Mouse (Mus musculus) embryonic facial prominence, embryonic 12.5 days (tissue): ENCODE measurements around the gene Gm21708. TPM values are rescaled to one million over a fixed set of nuclear protein-coding genes. Genes with fewer than 3 reads are reported as not detected.
"Not testable (repeated sequence)": the region's sequence is repeated elsewhere in the genome, so short reads cannot be mapped to it uniquely, and the experiment has no call there.

ENCODE experiments used
- ATAC-seq: fragments of 200-750 bp; cut with Nextera tagmentation; 2 replicates; pipeline ENCODE4 v1.8.0; 2017; ENCODE audit not compliant: insufficient number of reproducible peaks, insufficient read depth, low FRiP score, low TSS enrichment
- H3K27ac ChIP-seq: fragments of 300-500 bp; sonication (generic); 2 replicates; pipeline ENCODE4 v1.5.1; 2016; ENCODE audit warnings: mild to moderate bottlenecking
- H3K27me3 ChIP-seq: fragments of 300-500 bp; sonication (generic); 2 replicates; pipeline ENCODE4 v1.6.1; 2016; ENCODE audit warnings: mild to moderate bottlenecking, moderate library complexity
- H3K36me3 ChIP-seq: fragments of 300-500 bp; sonication (generic); 2 replicates; pipeline ENCODE4 v1.6.1; 2016; ENCODE audit warnings: mild to moderate bottlenecking
- H3K4me1 ChIP-seq: fragments of 300-500 bp; sonication (generic); 2 replicates; pipeline ENCODE4 v1.6.1; 2016
- H3K4me2 ChIP-seq: fragments of 300-500 bp; sonication (generic); replicated peaks from 2 replicates; pipeline ENCODE4 v1.6.1; 2016; ENCODE audit warnings: mild to moderate bottlenecking, moderate library complexity
- H3K4me3 ChIP-seq: fragments of 300-500 bp; sonication (generic); 2 replicates; pipeline ENCODE4 v1.5.1; 2016; ENCODE audit warnings: mild to moderate bottlenecking
- H3K9ac ChIP-seq: fragments of 300-500 bp; sonication (generic); 2 replicates; pipeline ENCODE4 v1.6.1; 2016; ENCODE audit warnings: mild to moderate bottlenecking, moderate library complexity
- H3K9me3 ChIP-seq: fragments of 300-500 bp; sonication (generic); 2 replicates; pipeline ENCODE4 v1.6.1; 2016; ENCODE audit warnings: mild to moderate bottlenecking, moderate library complexity
- WGBS: fragments of 180-500 bp; shearing (Covaris S2); methylation state at CpG from one replicate; pipeline ENCODE4 v1.1.7; 2016; 5-methylcytosine and 5-hydroxymethylcytosine counted together
- polyA plus RNA-seq: library from polyadenylated mRNA; unstranded; fragments of >200 nt; fragmentation: Nextera tagmentation; extraction: Ambion mirVana; gene quantifications from 2 replicates; pipeline ENCODE4 v1.2.1, GENCODE M21; 2016

Gene Gm21708
- not detected in 2 replicates for polyA plus RNA-seq

DNA sequence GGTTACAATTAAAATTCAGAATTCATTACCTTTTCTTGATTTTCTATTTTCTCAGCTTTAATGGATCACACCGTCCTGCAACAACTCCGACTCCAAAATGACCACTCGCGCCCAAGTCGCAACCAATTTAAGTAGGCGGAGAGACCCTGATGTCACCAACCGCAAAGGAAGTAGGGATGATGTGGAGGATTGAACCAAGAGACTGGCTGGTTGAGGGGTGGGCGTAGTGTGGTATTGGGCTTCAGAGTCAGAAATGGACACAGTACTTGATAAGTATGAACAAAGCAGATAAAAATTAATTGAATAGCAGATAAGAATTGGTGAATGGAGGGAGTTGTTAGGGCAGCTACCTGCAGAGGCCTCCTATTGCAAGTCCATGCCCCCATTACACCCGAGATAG is at the start of gene Gm21708, which contains the start of gene Gm21704:
Gene Gm21708 (minus strand): TSS at position 101 of the 400 bp plus-strand sequence.
Gene Gm21704 (minus strand): TSS at position 101 of the 400 bp plus-strand sequence.
- not testable (repeated sequence) for H3K27me3 ChIP-seq, H3K4me1 ChIP-seq, H3K36me3 ChIP-seq, H3K9me3 ChIP-seq, H3K4me3 ChIP-seq, ATAC-seq, H3K27ac ChIP-seq, H3K9ac ChIP-seq, H3K4me2 ChIP-seq
- no CpG with 5 or more reads among the region's 9 CpGs for WGBS

Other genes starting within 250 kb of the Gm21708 start
- not detected in 2 replicates for gene Gm21677, start 103.7 kb downstream of the Gm21708 start, polyA plus RNA-seq
- not detected in 2 replicates for gene Gm21693, start 64.8 kb downstream of the Gm21708 start, polyA plus RNA-seq
- not detected in 2 replicates for gene Gm21704, start within 50 bp of the Gm21708 start, polyA plus RNA-seq